Mouse (Mus musculus) megakaryocyte progenitor cell, adult 5-6 weeks (primary cell): ENCODE data around the gene Bbs12. TPM values are rescaled to one million over a fixed set of nuclear protein-coding genes. Genes with fewer than 3 reads are reported as not detected.

Experiments
- total RNA-seq, 2 experiments: library from RNA; stranded (forward) in 1 of 2; stranded (reverse) in 1 of 2; fragments of 157-497, 149-512 nt in 1 of 2; fragments of 200-1000 nt in 1 of 2; gene quantifications; 2 replicates each; pipeline versions ENCODE4 v1.2.3 to v1.2.4; 2015 to 2017

Gene Bbs12
- total RNA-seq, 2 experiments from 2014 or later = 6.0 to 6.6 TPM

Other genes starting within 250 kb of the Bbs12 start
- gene Adad1, start 249.0 kb upstream of the Bbs12 start, total RNA-seq (2015) = not detected in 2 replicates
- not detected in 2 replicates for gene Adad1, start 249.0 kb upstream of the Bbs12 start, total RNA-seq (2017)
- 0.17 and 0.81 TPM in 2 replicates for gene Il2, start 186.6 kb upstream of the Bbs12 start, total RNA-seq (2015)
- 0.12 TPM in 1 of 2 replicates, not detected in the other for gene Il2, start 186.6 kb upstream of the Bbs12 start, total RNA-seq (2017)
- gene Il21, start 79.9 kb upstream of the Bbs12 start, total RNA-seq (2015) = not detected in 2 replicates
- gene Il21, start 79.9 kb upstream of the Bbs12 start, total RNA-seq (2017) = not detected in 2 replicates
- 3.8 and 5.2 TPM in 2 replicates for gene Cetn4, start 154 bp downstream of the Bbs12 start, total RNA-seq (2015)
- gene Cetn4, start 154 bp downstream of the Bbs12 start, total RNA-seq (2017) = 0.62 and 4.2 TPM in 2 replicates
- not detected in 2 replicates for gene Fgf2, start 35.8 kb downstream of the Bbs12 start, total RNA-seq (2015)
- gene Fgf2, start 35.8 kb downstream of the Bbs12 start, total RNA-seq (2017) = 0.10 and 0.21 TPM in 2 replicates
- gene Spata5, start 107.3 kb downstream of the Bbs12 start, total RNA-seq (2015) = 68.9 and 78.2 TPM in 2 replicates
- 126 and 148 TPM in 2 replicates for gene Spata5, start 107.3 kb downstream of the Bbs12 start, total RNA-seq (2017)
- 14.4 and 18.0 TPM in 2 replicates for gene Nudt6, start 107.7 kb downstream of the Bbs12 start, total RNA-seq (2015)
- gene Nudt6, start 107.7 kb downstream of the Bbs12 start, total RNA-seq (2017) = 9.1 and 19.9 TPM in 2 replicates